Mouse (Mus musculus): ENCODE data around the gene Ephb1.

Gene Ephb1

GRCm38 (mm10) chr9:102249124-102249816 lies 105.2 kb downstream of the Ephb1 start:
- no peak for DNase-seq (ENCODE audit: low read depth, low spot score)

- no peak for DNase-seq (ENCODE audit: low read depth, low spot score)
Measured at GRCm38 (mm10) chr9:102245551-102245950, 108.9 kb downstream of the Ephb1 start.

- DNase-seq (ENCODE audit: low read depth, low spot score): no peak
Measured at GRCm38 (mm10) chr9:102243296-102243695, 111.2 kb downstream of the Ephb1 start.

GRCm38 (mm10) chr9:102241546-102241945 lies 112.9 kb downstream of the Ephb1 start:
- no peak for DNase-seq (ENCODE audit: low read depth, low spot score)

GRCm38 (mm10) chr9:102240215-102240614 lies 114.3 kb downstream of the Ephb1 start:
- no peak for DNase-seq (ENCODE audit: low read depth, low spot score)

- no peak for DNase-seq (ENCODE audit: low read depth, low spot score)
Measured at GRCm38 (mm10) chr9:102235444-102235951, 119.0 kb downstream of the Ephb1 start.

- no peak for DNase-seq (ENCODE audit: low read depth, low spot score)
Measured at GRCm38 (mm10) chr9:102231248-102231647, 123.2 kb downstream of the Ephb1 start.

GRCm38 (mm10) chr9:102216746-102217566 lies 137.5 kb downstream of the Ephb1 start:
- no peak for DNase-seq (ENCODE audit: low read depth, low spot score)

GRCm38 (mm10) chr9:102212036-102212383 lies 142.5 kb downstream of the Ephb1 start:
- DNase-seq (ENCODE audit: low read depth, low spot score): no peak

- DNase-seq (ENCODE audit: low read depth, low spot score): no peak
Measured at GRCm38 (mm10) chr9:102211296-102212035, 143.0 kb downstream of the Ephb1 start.

- DNase-seq (ENCODE audit: low read depth, low spot score): no peak
Measured at GRCm38 (mm10) chr9:102205518-102205917, 149.0 kb downstream of the Ephb1 start.

- DNase-seq (ENCODE audit: low read depth, low spot score): no peak
Measured at GRCm38 (mm10) chr9:102201867-102202266, 152.6 kb downstream of the Ephb1 start.

- no peak for DNase-seq (ENCODE audit: low read depth, low spot score)
Measured at GRCm38 (mm10) chr9:102196856-102197255, 157.6 kb downstream of the Ephb1 start.

- DNase-seq (ENCODE audit: low read depth, low spot score): no peak
Measured at GRCm38 (mm10) chr9:102194063-102194462, 160.4 kb downstream of the Ephb1 start.

- no peak for DNase-seq (ENCODE audit: low read depth, low spot score)
Measured at GRCm38 (mm10) chr9:102192724-102193685, 161.5 kb downstream of the Ephb1 start.

GRCm38 (mm10) chr9:102190058-102190457 lies 164.4 kb downstream of the Ephb1 start:
- DNase-seq (ENCODE audit: low read depth, low spot score): no peak

- no peak for DNase-seq (ENCODE audit: low read depth, low spot score)
Measured at GRCm38 (mm10) chr9:102189406-102189805, 165.1 kb downstream of the Ephb1 start.

GRCm38 (mm10) chr9:102183663-102184274 lies 170.7 kb downstream of the Ephb1 start:
- no peak for DNase-seq (ENCODE audit: low read depth, low spot score)

- no peak for DNase-seq (ENCODE audit: low read depth, low spot score)
Measured at GRCm38 (mm10) chr9:102181810-102182490, 172.5 kb downstream of the Ephb1 start.

GRCm38 (mm10) chr9:102181276-102181675 lies 173.2 kb downstream of the Ephb1 start:
- DNase-seq (ENCODE audit: low read depth, low spot score): no peak

Data from 3T3-L1 (cell line).